Mouse (Mus musculus): ENCODE measurements at regions not wholly inside any gene's neighbourhood (a gene's known extent, or its start where the extent isn't known, plus 50 kb on each side); places are given as distances from the start of the nearest gene placed in this dataset.

DNA sequence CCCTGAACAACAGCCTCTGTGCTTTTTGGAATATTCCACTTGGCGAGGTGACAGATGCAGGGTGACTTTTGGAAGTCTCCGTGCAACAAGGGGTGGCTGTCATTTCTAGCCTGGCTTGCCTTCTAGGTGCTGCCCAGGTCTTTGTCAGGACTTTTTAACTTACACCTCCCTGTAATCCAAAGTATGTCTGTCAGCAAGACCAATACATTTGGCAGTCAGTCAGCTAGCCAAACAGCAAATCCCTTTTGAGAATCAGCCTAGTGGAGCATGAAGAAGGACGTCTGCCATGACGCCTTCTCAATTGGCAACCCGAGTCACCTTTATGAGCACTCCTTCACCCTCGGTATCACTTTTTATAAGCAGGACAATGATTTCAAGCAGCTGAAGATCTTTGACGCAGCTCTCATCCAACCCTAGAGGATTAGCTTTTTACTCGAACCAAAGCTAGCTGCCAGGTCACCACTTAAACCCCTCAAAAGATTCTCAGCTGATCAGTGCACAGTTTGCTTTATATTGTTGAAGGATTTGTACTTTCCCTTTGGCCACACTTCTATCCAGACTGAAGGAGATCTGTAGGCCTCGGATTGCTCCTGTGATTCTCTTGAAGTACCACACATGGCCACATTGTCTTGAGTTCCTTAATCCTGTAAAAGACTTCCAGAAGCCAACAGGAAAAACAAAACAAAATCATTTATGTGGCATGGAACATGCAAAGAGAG, 883.1 kb downstream of the Fam19a2 start:
- TF ChIP-seq CHD2 (IDR thresholded peaks at IDR 0.05; ENCODE audit: low read depth, low read length) (no peak), MAFK (IDR thresholded peaks at IDR 0.05; ENCODE audit: insufficient read depth, low read depth, low read length) (no peak), ZNF384 (IDR thresholded peaks at IDR 0.05; ENCODE audit: low read depth, low read length) (no peak), HCFC1 (IDR thresholded peaks at IDR 0.05; ENCODE audit: borderline replicate concordance, insufficient read depth, low read length) (no peak), ZC3H11A (IDR thresholded peaks at IDR 0.05; ENCODE audit: borderline replicate concordance, low read depth, low read length) (no peak)
- in situ Hi-C loops (cut with MboI; ENCODE audit: low sequenced_read_pairs in 2 of 2, unreplicated experiment in 2 of 2) = no loop called here

DNA sequence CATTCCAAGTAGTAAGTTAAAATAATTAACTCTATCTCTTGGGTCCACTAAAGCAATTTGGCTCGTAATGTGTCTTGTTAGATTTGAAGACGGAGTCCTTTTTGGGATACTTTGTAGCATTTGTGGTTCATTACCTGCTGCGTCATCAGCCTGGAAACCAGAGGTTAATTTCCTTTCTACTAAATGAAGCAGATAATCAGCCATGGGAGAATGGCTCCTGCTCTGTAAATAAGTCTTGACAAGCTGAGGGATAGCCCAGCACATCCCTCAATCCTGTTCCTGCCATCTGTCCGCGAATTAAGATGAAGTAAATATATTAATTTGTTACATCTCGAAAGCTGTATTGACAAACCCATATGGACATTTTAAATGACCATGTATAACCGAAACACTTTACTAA, 899.6 kb downstream of the Fam19a2 start:
- Histone ChIP-seq H3K9ac (ENCODE audit: insufficient read depth, low read depth, low read length, poor library complexity, severe bottlenecking) (no peak overlapping the region), H3K36me3 (ENCODE audit: control insufficient read depth, insufficient read depth, low read length, poor library complexity, severe bottlenecking) (no peaks in the 10 kb centered on the region), H3K27ac (ENCODE audit: insufficient read depth, low read depth, low read length, poor library complexity, severe bottlenecking) (no peak overlapping the region), H3K4me1 (ENCODE audit: control insufficient read depth in 2 of 2, insufficient read depth in 2 of 2, low read length in 2 of 2, poor library complexity in 1 of 2) (no peaks in the 10 kb centered on the region), H3K4me3 (ENCODE audit: insufficient read depth in 1 of 2, low read depth in 1 of 2, low read length in 2 of 2, poor library complexity in 1 of 2, severe bottlenecking in 1 of 2) (no peak overlapping the region), H3K9me3 (ENCODE audit: control insufficient read depth, insufficient read depth, low read depth, low read length) (no peaks in the 10 kb centered on the region)
- DNase-seq (ENCODE audit: low read depth, low spot score) = no peak
- in situ Hi-C loops (cut with MboI; ENCODE audit: low sequenced_read_pairs in 2 of 2, unreplicated experiment in 2 of 2) = no loop called here
- TF ChIP-seq HCFC1 (IDR thresholded peaks at IDR 0.05; ENCODE audit: borderline replicate concordance, insufficient read depth, low read length) = no peak
- TF ChIP-seq CHD2 (IDR thresholded peaks at IDR 0.05; ENCODE audit: low read depth, low read length) = no peak
- TF ChIP-seq ZC3H11A (IDR thresholded peaks at IDR 0.05; ENCODE audit: borderline replicate concordance, low read depth, low read length) = no peak
- TF ChIP-seq ZNF384 (IDR thresholded peaks at IDR 0.05; ENCODE audit: low read depth, low read length) = no peak
- no peak for TF ChIP-seq MAFK (IDR thresholded peaks at IDR 0.05; ENCODE audit: insufficient read depth, low read depth, low read length)

More for the DNA sequence above, 883.1 kb downstream of the Fam19a2 start:
- H3K36me3 ChIP-seq (ENCODE audit: control insufficient read depth, insufficient read depth, low read length, poor library complexity, severe bottlenecking) = no peaks in the 10 kb centered on the region
- H3K9me3 ChIP-seq (ENCODE audit: control insufficient read depth, insufficient read depth, low read depth, low read length) = no peaks in the 10 kb centered on the region
- DNase-seq (ENCODE audit: low read depth, low spot score) = no peak
- H3K4me1 ChIP-seq (ENCODE audit: control insufficient read depth in 2 of 2, insufficient read depth in 2 of 2, low read length in 2 of 2, poor library complexity in 1 of 2) = no peaks in the 10 kb centered on the region
- no peak overlapping the region for H3K4me3 ChIP-seq (ENCODE audit: insufficient read depth in 1 of 2, low read depth in 1 of 2, low read length in 2 of 2, poor library complexity in 1 of 2, severe bottlenecking in 1 of 2)
- H3K27ac ChIP-seq (ENCODE audit: insufficient read depth, low read depth, low read length, poor library complexity, severe bottlenecking) = no peak overlapping the region
- no peak overlapping the region for H3K9ac ChIP-seq (ENCODE audit: insufficient read depth, low read depth, low read length, poor library complexity, severe bottlenecking)

DNA sequence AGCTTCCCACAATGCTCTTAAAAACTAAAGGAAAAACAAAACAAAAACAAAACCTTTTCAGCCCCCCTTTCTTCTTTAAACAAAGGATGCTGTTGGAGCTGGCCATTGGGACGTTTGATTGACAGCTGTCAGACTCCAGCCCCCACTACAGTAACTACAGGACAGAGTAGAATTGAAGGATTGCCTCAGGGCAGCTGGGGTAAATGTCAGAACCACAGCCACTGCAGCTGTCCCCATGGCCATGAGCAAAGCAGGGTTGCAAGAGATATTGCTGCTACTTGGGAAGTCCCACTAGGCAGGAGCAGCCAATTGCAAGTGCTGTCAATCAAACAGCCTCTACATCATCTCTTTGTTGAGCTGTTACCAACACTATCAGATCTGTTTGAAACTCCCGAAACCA, 911.8 kb downstream of the Fam19a2 start:
- no peak for TF ChIP-seq HCFC1 (IDR thresholded peaks at IDR 0.05; ENCODE audit: borderline replicate concordance, insufficient read depth, low read length)
- TF ChIP-seq MAFK (IDR thresholded peaks at IDR 0.05; ENCODE audit: insufficient read depth, low read depth, low read length) = no peak
- no peak for TF ChIP-seq CHD2 (IDR thresholded peaks at IDR 0.05; ENCODE audit: low read depth, low read length)
- no peak for TF ChIP-seq ZC3H11A (IDR thresholded peaks at IDR 0.05; ENCODE audit: borderline replicate concordance, low read depth, low read length)
- TF ChIP-seq ZNF384 (IDR thresholded peaks at IDR 0.05; ENCODE audit: low read depth, low read length) = no peak
- Histone ChIP-seq H3K4me3 (ENCODE audit: insufficient read depth in 1 of 2, low read depth in 1 of 2, low read length in 2 of 2, poor library complexity in 1 of 2, severe bottlenecking in 1 of 2) (no peak overlapping the region), H3K4me1 (ENCODE audit: control insufficient read depth in 2 of 2, insufficient read depth in 2 of 2, low read length in 2 of 2, poor library complexity in 1 of 2) (no peaks in the 10 kb centered on the region), H3K9ac (ENCODE audit: insufficient read depth, low read depth, low read length, poor library complexity, severe bottlenecking) (no peak overlapping the region), H3K36me3 (ENCODE audit: control insufficient read depth, insufficient read depth, low read length, poor library complexity, severe bottlenecking) (no peaks in the 10 kb centered on the region), H3K27ac (ENCODE audit: insufficient read depth, low read depth, low read length, poor library complexity, severe bottlenecking) (no peak overlapping the region), H3K9me3 (ENCODE audit: control insufficient read depth, insufficient read depth, low read depth, low read length) (no peaks in the 10 kb centered on the region)
- no peak for DNase-seq (ENCODE audit: low read depth, low spot score)
- in situ Hi-C loops (cut with MboI; ENCODE audit: low sequenced_read_pairs in 2 of 2, unreplicated experiment in 2 of 2) = no loop called here

DNA sequence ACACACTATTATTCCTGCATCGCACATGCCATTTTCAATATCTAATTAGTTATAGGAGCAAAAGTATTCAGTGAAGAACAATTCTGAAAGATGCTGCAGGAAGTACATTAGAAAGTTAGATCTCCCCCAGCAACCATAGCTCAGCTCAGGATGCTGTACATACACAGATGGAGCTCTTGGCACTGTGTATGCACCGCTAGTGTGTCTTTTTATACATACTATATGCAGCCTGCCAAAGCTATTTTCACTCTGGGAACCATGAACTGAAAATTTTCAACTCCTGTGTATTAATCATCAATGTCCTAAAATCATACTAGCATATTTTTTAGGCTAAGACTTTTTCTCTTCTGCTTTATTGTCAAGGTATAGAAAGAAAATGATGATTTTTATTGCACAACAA, 944.5 kb downstream of the Fam19a2 start:
- no peak for DNase-seq (ENCODE audit: low read depth, low spot score)
- in situ Hi-C loops (cut with MboI; ENCODE audit: low sequenced_read_pairs in 2 of 2, unreplicated experiment in 2 of 2) = no loop called here
- Histone ChIP-seq H3K9ac (ENCODE audit: insufficient read depth, low read depth, low read length, poor library complexity, severe bottlenecking) (no peak overlapping the region), H3K9me3 (ENCODE audit: control insufficient read depth, insufficient read depth, low read depth, low read length) (no peaks in the 10 kb centered on the region), H3K36me3 (ENCODE audit: control insufficient read depth, insufficient read depth, low read length, poor library complexity, severe bottlenecking) (no peaks in the 10 kb centered on the region), H3K4me1 (ENCODE audit: control insufficient read depth in 2 of 2, insufficient read depth in 2 of 2, low read length in 2 of 2, poor library complexity in 1 of 2) (no peaks in the 10 kb centered on the region), H3K4me3 (ENCODE audit: insufficient read depth in 1 of 2, low read depth in 1 of 2, low read length in 2 of 2, poor library complexity in 1 of 2, severe bottlenecking in 1 of 2) (no peak overlapping the region), H3K27ac (ENCODE audit: insufficient read depth, low read depth, low read length, poor library complexity, severe bottlenecking) (no peak overlapping the region)
- TF ChIP-seq ZNF384 (IDR thresholded peaks at IDR 0.05; ENCODE audit: low read depth, low read length) (no peak), MAFK (IDR thresholded peaks at IDR 0.05; ENCODE audit: insufficient read depth, low read depth, low read length) (no peak)

DNA sequence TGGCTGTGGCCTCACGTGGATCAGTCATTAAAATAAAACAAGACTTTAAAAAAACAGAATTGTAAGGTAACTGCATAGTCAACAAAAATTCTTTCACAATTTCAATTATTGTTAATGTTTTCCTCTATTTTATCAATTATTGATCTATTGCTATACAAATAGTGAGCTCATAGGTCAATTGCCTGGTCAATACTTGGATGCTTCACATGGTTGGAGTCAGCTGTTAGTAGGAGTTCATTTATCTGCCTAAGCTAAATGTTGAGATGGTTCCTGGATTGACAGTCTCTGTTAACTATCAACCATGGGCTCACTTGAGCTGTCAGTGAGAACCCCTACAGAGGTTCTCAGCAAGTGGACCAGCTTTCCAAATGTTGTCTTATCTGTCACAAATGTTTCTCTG, 955.7 kb downstream of the Fam19a2 start:
- no peak overlapping the region for H3K27ac ChIP-seq (ENCODE audit: insufficient read depth, low read depth, low read length, poor library complexity, severe bottlenecking)
- no peak overlapping the region for H3K4me3 ChIP-seq (ENCODE audit: insufficient read depth in 1 of 2, low read depth in 1 of 2, low read length in 2 of 2, poor library complexity in 1 of 2, severe bottlenecking in 1 of 2)
- H3K36me3 ChIP-seq (ENCODE audit: control insufficient read depth, insufficient read depth, low read length, poor library complexity, severe bottlenecking) = no peaks in the 10 kb centered on the region
- H3K4me1 ChIP-seq (ENCODE audit: control insufficient read depth in 2 of 2, insufficient read depth in 2 of 2, low read length in 2 of 2, poor library complexity in 1 of 2) = no peaks in the 10 kb centered on the region
- no peak overlapping the region for H3K9ac ChIP-seq (ENCODE audit: insufficient read depth, low read depth, low read length, poor library complexity, severe bottlenecking)
- DNase-seq (ENCODE audit: low read depth, low spot score) = no peak
- in situ Hi-C loops (cut with MboI; ENCODE audit: low sequenced_read_pairs in 2 of 2, unreplicated experiment in 2 of 2) = no loop called here
- no peaks in the 10 kb centered on the region for H3K9me3 ChIP-seq (ENCODE audit: control insufficient read depth, insufficient read depth, low read depth, low read length)
- TF ChIP-seq CHD2 (IDR thresholded peaks at IDR 0.05; ENCODE audit: low read depth, low read length) = no peak
- TF ChIP-seq HCFC1 (IDR thresholded peaks at IDR 0.05; ENCODE audit: borderline replicate concordance, insufficient read depth, low read length) = no peak
- no peak for TF ChIP-seq ZC3H11A (IDR thresholded peaks at IDR 0.05; ENCODE audit: borderline replicate concordance, low read depth, low read length)
- TF ChIP-seq MAFK (IDR thresholded peaks at IDR 0.05; ENCODE audit: insufficient read depth, low read depth, low read length) = no peak
- TF ChIP-seq ZNF384 (IDR thresholded peaks at IDR 0.05; ENCODE audit: low read depth, low read length) = no peak

Measured in ES-E14 (cell line).